Mouse (Mus musculus) kidney, adult 2 months (tissue): ENCODE measurements at regions not wholly inside any gene's neighbourhood (a gene's known extent, or its start where the extent isn't known, plus 50 kb on each side); places are given as distances from the start of the nearest gene placed in this dataset.

Experiments used
- CTCF ChIP-seq: fragments of 200-500 bp; conservative IDR thresholded peaks from 2 replicates; pipeline ENCODE4 v1.5.1; 2011; ENCODE audit warnings: low read depth, mild to moderate bottlenecking, control low read depth, low read length, moderate library complexity, mixed read lengths; ENCODE audit not compliant: insufficient read depth, insufficient read length
- POLR2A ChIP-seq: fragments of 200-500 bp; IDR thresholded peaks from one replicate; pipeline ENCODE4 v1.6.1; 2011; ENCODE audit warnings: low read depth, low read length, control low read depth

GRCm38 (mm10) chr4:124501785-124502184 is 108.8 kb downstream of the 3100002H09Rik start:
- TF ChIP-seq CTCF (no peak), POLR2A (no peak)
